Mouse (Mus musculus) activated CD4-positive, CD25-positive, alpha-beta regulatory T cell (primary cell): Measurements from ENCODE around the gene B9d2. TPM values are rescaled to one million over a fixed set of nuclear protein-coding genes. Genes with fewer than 3 reads are reported as not detected.

ENCODE experiments used
- polyA plus RNA-seq, 2 experiments: library from polyadenylated mRNA; unstranded; fragments of 100-300 nt; shearing (Covaris generic); gene quantifications; one replicate each; pipeline ENCODE4 v1.2.1; 2017

B9d2 gene
- polyA plus RNA-seq = 10 to 100 TPM; 51.9 to 59.9 TPM

DNA sequence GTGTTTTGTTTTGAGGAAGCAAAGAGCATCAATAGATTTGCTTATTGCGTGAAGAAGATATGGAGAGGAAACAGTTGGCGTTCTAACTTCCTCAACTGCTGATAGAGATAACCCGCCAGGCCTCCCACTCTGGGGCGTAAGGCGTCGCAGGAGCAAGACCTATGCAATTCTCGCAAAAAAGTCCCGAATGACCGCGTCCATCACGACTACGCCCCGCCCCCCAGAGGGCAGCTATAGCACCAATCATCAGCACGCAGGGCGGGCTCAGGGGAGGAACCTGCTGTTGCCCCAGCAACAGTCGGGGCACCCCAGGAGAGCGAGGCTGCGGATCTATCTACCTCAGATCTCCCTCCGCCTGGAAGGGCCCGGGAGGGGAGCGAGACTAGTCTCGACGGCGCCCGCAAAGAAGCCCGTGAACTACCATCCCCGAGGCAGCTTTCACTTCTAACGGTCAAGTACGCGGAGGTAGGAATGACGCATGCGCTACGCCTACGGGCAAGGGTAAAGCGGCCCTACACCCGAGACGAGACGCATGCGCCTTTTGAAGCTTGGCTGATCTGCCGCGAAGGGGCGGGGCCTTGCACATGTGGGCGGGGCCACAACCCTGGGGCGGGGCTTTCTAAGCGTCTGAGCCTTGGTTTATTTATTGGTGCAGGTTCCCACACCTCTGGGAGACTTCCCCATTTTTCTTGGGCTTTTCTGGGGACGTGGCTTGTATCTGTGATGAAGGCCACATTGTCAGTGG lies at the start of gene B9d2:
TSS of gene B9d2 (plus strand) at position 267 of the 745 bp plus-strand sequence.

GRCm38 (mm10) chr7:25658657-25659472 lies 21.7 kb upstream of the B9d2 start, which contains the start of the genes Bckdha and Exosc5:
TSS of gene Bckdha (minus strand) at chr7:25658981.
TSS of gene Exosc5 (plus strand) at chr7:25659164.

DNA sequence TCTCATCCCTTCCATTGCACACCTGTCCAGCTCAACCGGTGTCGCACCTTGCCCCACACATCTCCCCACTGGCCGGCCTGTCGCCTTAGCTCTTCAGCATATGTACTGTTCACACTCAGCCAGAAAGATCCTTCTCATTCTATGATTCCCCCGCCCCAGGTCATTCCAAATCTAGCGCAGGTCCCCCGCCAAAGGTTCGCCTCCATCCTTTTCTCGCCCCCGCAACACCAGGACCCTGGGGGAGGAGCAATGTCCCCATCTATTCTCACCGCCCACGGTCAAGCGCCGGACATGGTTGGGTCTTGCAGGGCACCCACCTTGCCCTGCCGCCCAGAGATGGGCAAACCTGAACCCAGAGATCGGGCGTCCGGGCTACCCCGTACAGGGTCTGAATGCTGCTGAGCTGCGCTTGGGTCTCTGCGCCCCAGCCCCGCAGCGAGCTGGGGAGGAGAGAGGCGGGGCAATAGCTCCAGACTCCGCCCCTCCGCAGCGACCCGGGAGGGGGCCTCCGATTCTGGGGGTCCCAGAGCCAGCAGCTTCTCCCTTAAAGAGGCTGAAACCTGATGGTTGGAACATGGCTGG lies 5.8 kb upstream of the B9d2 start, which contains the start of gene Tmem91:
TSS of gene Tmem91 (minus strand) at position 448 of the 582 bp plus-strand sequence.

GRCm38 (mm10) chr7:25686680-25687531 lies 6.3 kb downstream of the B9d2 start, which contains the start of gene Tgfb1:
TSS of gene Tgfb1 (plus strand) at chr7:25687002.

GRCm38 (mm10) chr7:25718788-25719417 lies 38.3 kb downstream of the B9d2 start, which contains the start of gene Ccdc97:
TSS of gene Ccdc97 (minus strand) at chr7:25719088.

Other genes with a start within 250 kb of the B9d2 start
- gene Ceacam1, start 203.2 kb upstream of the B9d2 start, polyA plus RNA-seq = 1 to 10 TPM in 1 of 2 experiments, under 1 TPM in 1; 0.97 to 2.0 TPM
- gene Ceacam2, start 140.9 kb upstream of the B9d2 start, polyA plus RNA-seq = not detected
- not detected for gene Erich4, start 64.9 kb upstream of the B9d2 start, polyA plus RNA-seq
- gene Dmac2, start 61.4 kb upstream of the B9d2 start, polyA plus RNA-seq = 10 to 100 TPM; 53.6 to 55.0 TPM
- 1 to 10 TPM in 1 of 2 experiments, under 1 TPM in 1; 0.86 to 1.3 TPM for gene B3gnt8, start 54.1 kb upstream of the B9d2 start, polyA plus RNA-seq
- gene Bckdha, start 21.8 kb upstream of the B9d2 start, polyA plus RNA-seq = 10 to 100 TPM; 33.0 to 39.0 TPM
- gene Exosc5, start 21.6 kb upstream of the B9d2 start, polyA plus RNA-seq = 100 to 1,000 TPM; 102 to 119 TPM
- gene Tmem91, start 5.6 kb upstream of the B9d2 start, polyA plus RNA-seq = 1 to 10 TPM; 2.4 to 3.8 TPM
- gene Tgfb1, start 6.2 kb downstream of the B9d2 start, polyA plus RNA-seq = 100 to 1,000 TPM; 131 to 156 TPM
- gene Ccdc97, start 38.3 kb downstream of the B9d2 start, polyA plus RNA-seq = 10 to 100 TPM; 49.9 to 54.7 TPM
- 100 to 1,000 TPM in 1 of 2 experiments, 10 to 100 TPM in 1; 86.7 to 119 TPM for gene Hnrnpul1, start 74.0 kb downstream of the B9d2 start, polyA plus RNA-seq
- 10 to 100 TPM in 1 of 2 experiments, 1 to 10 TPM in 1; 8.6 to 28.2 TPM for gene Axl, start 107.9 kb downstream of the B9d2 start, polyA plus RNA-seq
- gene Cyp2s1, start 136.1 kb downstream of the B9d2 start, polyA plus RNA-seq = 10 to 100 TPM in 1 of 2 experiments, 1 to 10 TPM in 1; 4.8 to 22.1 TPM
- gene Cyp2b10, start 216.8 kb downstream of the B9d2 start, polyA plus RNA-seq = not detected